Mouse (Mus musculus) heart, adult 2 months (tissue): ENCODE measurements around the gene Tns4. TPM values are rescaled to one million over a fixed set of nuclear protein-coding genes. Genes with fewer than 3 reads are reported as not detected.

Source experiments
- DNase-seq, 2 experiments: peaks; one replicate each; pipeline ENCODE4 v3.0.0; 2021
- H3K27ac ChIP-seq: fragments of 200-600 bp; 2 replicates; pipeline ENCODE4 v1.8.1; 2022
- H3K27me3 ChIP-seq: fragments of 200-500 bp; 2 replicates; pipeline ENCODE4 v1.6.1; 2012; ENCODE audit warnings: mild to moderate bottlenecking, low read length, inconsistent platforms, mixed read lengths; ENCODE audit not compliant: control insufficient read depth, insufficient read depth
- H3K36me3 ChIP-seq: fragments of 200-500 bp; 2 replicates; pipeline ENCODE4 v1.6.1; 2012; ENCODE audit warnings: low read length, inconsistent platforms; ENCODE audit not compliant: control insufficient read depth, insufficient read depth
- H3K4me1 ChIP-seq: fragments of 200-500 bp; 2 replicates; pipeline ENCODE4 v1.6.1; 2011; ENCODE audit warnings: low read length; ENCODE audit not compliant: control insufficient read depth, insufficient read depth
- H3K4me3 ChIP-seq: fragments of 200-600 bp; 2 replicates; pipeline ENCODE4 v1.8.1; 2022
- H3K79me2 ChIP-seq: fragments of 200-500 bp; replicated peaks from 2 replicates; pipeline ENCODE4 v1.6.1; 2012; ENCODE audit warnings: mild to moderate bottlenecking, inconsistent platforms, low read length, moderate library complexity, mixed read lengths; ENCODE audit not compliant: control insufficient read depth, insufficient read depth
- H3K9ac ChIP-seq: fragments of 200-500 bp; 2 replicates; pipeline ENCODE4 v1.6.1; 2012; ENCODE audit warnings: low read depth, mild to moderate bottlenecking, control low read depth, inconsistent platforms, low read length, mixed read lengths
- CTCF ChIP-seq: fragments of 200-600 bp; IDR thresholded peaks from 2 replicates; pipeline ENCODE4 v1.8.1; 2022; ENCODE audit warnings: antibody characterized with exemption, mild to moderate bottlenecking, moderate library complexity
- EP300 ChIP-seq: fragments of 200-500 bp; IDR thresholded peaks from 2 replicates; pipeline ENCODE4 v1.6.1; 2011; ENCODE audit warnings: low read depth, low read length, control low read depth; ENCODE audit not compliant: insufficient read depth
- POLR2A ChIP-seq: fragments of 200-500 bp; IDR thresholded peaks from 2 replicates; pipeline ENCODE4 v1.6.1; 2011; ENCODE audit warnings: mild to moderate bottlenecking, low read depth, low read length, control low read depth; ENCODE audit not compliant: insufficient read depth
- WGBS: fragments of 180-500 bp; shearing (Covaris S2); methylation state at CpG from one replicate; pipeline ENCODE4 v1.1.7; 2018; 5-methylcytosine and 5-hydroxymethylcytosine counted together
- intact Hi-C: fragments of 180-260 bp; cut with DNase I; formaldehyde crosslinking; loops from one replicate; pipeline ENCODE4 v1.15.1; 2025
- polyA plus RNA-seq: library from polyadenylated mRNA; depleted of rRNA; stranded (reverse); fragments of >200 nt; gene quantifications from 2 replicates; pipeline ENCODE4 v1.2.3, GENCODE M21; 2012
- total RNA-seq, 2 experiments: library from RNA; stranded (reverse); gene quantifications; 2 replicates each; pipeline ENCODE4 v1.2.3; 2021

Gene Tns4
- total and polyA plus RNA-seq, 3 experiments: 0.16 to 0.49 (median 0.23) TPM

DNA sequence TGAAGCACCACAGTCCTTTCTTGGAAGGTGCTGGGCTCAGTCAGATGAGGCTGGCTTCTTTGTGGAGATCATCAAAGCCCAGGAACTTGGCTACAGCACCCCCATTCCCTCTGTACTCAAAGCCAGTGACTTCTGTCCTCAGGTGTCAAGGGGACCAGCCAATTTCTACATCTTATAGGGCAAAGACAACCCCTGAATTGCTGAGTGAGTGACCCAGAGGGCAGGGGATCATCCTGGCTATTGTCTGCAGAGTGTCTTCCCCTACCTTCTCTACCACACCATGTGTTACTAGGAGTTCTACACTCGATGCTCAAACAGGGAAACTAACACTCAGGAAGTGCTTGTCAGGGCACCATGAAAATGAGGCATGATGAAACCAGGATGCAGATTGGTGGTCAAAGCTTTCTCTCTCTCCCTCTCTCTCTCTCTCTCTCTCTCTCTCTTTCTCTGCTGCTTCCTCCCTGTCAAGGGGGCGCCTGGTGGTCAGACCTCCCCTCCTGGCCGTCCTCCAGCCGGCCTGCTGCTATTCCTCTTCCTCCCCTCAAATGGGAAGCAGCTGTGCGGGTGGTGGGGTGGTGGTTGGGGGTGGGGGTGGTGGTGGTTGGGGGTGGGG, 44.3 kb upstream of the Tns4 start:
- H3K27ac ChIP-seq: no peak overlapping the region
- intact Hi-C loops: no loop called here
- no peaks in the 10 kb centered on the region for H3K79me2 ChIP-seq
- TF ChIP-seq CTCF: no peak
- no peak for TF ChIP-seq POLR2A
- TF ChIP-seq EP300: no peak
- no peak for DNase-seq
- no peak overlapping the region for H3K4me3 ChIP-seq
- no peak overlapping the region for H3K9ac ChIP-seq
- H3K4me1 ChIP-seq: peaks cover 3% of the 10 kb centered on the region
- WGBS: 57% methylated on average over 5 of the region's 5 CpGs
- no peaks in the 10 kb centered on the region for H3K27me3 ChIP-seq
- no peaks in the 10 kb centered on the region for H3K36me3 ChIP-seq

- H3K27me3 ChIP-seq: no peaks in the 10 kb centered on the region
- peaks cover 5% of the 10 kb centered on the region for H3K4me1 ChIP-seq
- peak; percentile 67 to 73 for DNase-seq
- no peaks in the 10 kb centered on the region for H3K79me2 ChIP-seq
- no peak for TF ChIP-seq EP300
- TF ChIP-seq POLR2A: no peak
- TF ChIP-seq CTCF: no peak
- H3K36me3 ChIP-seq: no peaks in the 10 kb centered on the region
- intact Hi-C loops: no loop called here
- H3K9ac ChIP-seq: no peak overlapping the region
- H3K4me3 ChIP-seq: no peak overlapping the region
- no peak overlapping the region; the same call in 1 of the 2 replicates for H3K27ac ChIP-seq
- 12% methylated on average over 11 of the region's 11 CpGs for WGBS
Measured at GRCm38 (mm10) chr11:99132091-99132730, 43.1 kb upstream of the Tns4 start.

- Histone ChIP-seq H3K9ac (no peak overlapping the region), H3K4me1 (peaks cover 10% of the 10 kb centered on the region), H3K27ac (no peak overlapping the region), H3K79me2 (no peaks in the 10 kb centered on the region), H3K27me3 (no peaks in the 10 kb centered on the region), H3K36me3 (no peaks in the 10 kb centered on the region), H3K4me3 (no peak overlapping the region)
- TF ChIP-seq CTCF: no peak
- TF ChIP-seq EP300: no peak
- no peak for TF ChIP-seq POLR2A
- intact Hi-C loops: no loop called here
- 41% methylated on average over 12 of the region's 12 CpGs for WGBS
- no peak for DNase-seq
Measured at GRCm38 (mm10) chr11:99131463-99131840, 42.3 kb upstream of the Tns4 start.

DNA sequence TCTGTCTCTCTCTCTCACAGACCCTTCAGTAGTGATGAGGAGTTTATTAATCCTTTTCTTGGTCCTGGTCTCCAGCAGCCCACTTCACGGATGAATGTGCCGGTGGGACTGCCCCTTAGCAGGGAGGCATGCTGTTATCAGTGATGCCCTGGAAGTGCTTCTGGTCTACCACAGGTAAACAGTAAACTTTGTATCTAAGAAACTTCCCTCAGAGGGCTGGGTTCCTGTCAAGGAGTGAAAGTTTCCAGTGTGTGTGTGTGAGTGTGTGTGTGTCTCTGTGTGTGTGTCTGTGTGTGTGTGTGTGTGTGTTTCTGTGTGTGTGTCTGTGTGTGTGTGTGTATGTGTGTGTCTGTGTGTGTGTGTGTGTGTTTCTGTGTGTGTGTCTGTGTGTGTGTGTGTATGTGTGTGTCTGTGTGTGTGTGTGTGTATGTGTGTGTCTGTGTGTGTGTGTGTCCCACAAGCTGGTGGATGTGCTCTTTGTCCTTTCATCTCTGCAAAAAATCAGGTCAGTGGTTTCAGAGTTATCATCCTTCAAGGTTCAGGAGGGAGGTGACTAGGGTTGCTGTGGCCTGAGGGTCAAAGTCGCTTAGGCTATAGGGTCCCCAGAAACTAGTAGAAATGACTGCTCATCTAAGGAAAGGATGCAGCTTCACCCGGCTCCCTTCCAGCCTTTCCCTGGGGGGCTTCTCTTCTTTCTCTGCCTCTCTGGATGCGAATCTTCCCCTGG, 41.8 kb upstream of the Tns4 start:
- Histone ChIP-seq H3K36me3 (no peaks in the 10 kb centered on the region), H3K27ac (no peak overlapping the region), H3K9ac (no peak overlapping the region), H3K4me3 (no peak overlapping the region), H3K27me3 (no peaks in the 10 kb centered on the region), H3K79me2 (no peaks in the 10 kb centered on the region), H3K4me1 (peaks cover 12% of the 10 kb centered on the region)
- TF ChIP-seq POLR2A (no peak), CTCF (no peak), EP300 (no peak)
- 63% methylated on average over 5 of the region's 5 CpGs for WGBS
- intact Hi-C loops: no loop called here
- no peak for DNase-seq

- Histone ChIP-seq H3K79me2 (no peaks in the 10 kb centered on the region), H3K4me3 (no peak overlapping the region), H3K27me3 (no peaks in the 10 kb centered on the region), H3K9ac (no peak overlapping the region), H3K4me1 (peaks cover 12% of the 10 kb centered on the region), H3K36me3 (no peaks in the 10 kb centered on the region), H3K27ac (no peak overlapping the region)
- no peak for DNase-seq
- 52% methylated on average over 2 of the region's 2 CpGs for WGBS
- TF ChIP-seq CTCF (no peak), POLR2A (no peak), EP300 (no peak)
- intact Hi-C loops: loop anchor here (2.0 kb wide), 1 partner anchor 18 kb away; no protein-coding TSS in a partner anchor
Measured at GRCm38 (mm10) chr11:99129287-99129686, 40.2 kb upstream of the Tns4 start.
